Mouse (Mus musculus) layer of hippocampus, adult 8-10 months (tissue): ENCODE results near the gene Slc6a12. TPM values are rescaled to one million over a fixed set of nuclear protein-coding genes. Genes with fewer than 3 reads are reported as not detected.
"Not testable (repeated sequence)": the region's sequence is repeated elsewhere in the genome, so short reads cannot be mapped to it uniquely, and the experiment has no call there.

Experiments used
- DNase-seq, 2 experiments: peaks; one replicate each; pipeline ENCODE4 v3.0.0; 2022; ENCODE audit warnings: low spot score in 2 of 2
- total RNA-seq, 4 experiments: library from RNA; stranded (reverse); gene quantifications; 2 replicates each; pipeline ENCODE4 v1.2.4; 2022

Slc6a12 gene
- total RNA-seq, 4 experiments from 2014 or later, result 1.5 to 4.5 (median 2.6) TPM

- DNase-seq, result no peak
Measured at GRCm38 (mm10) chr6:121341650-121342049, 1.2 kb upstream of the Slc6a12 start.

- no peak for DNase-seq
Measured at GRCm38 (mm10) chr6:121343771-121344123, 871 bp downstream of the Slc6a12 start.

GRCm38 (mm10) chr6:121344329-121344728 lies 1.5 kb downstream of the Slc6a12 start:
- no peak for DNase-seq

GRCm38 (mm10) chr6:121346428-121346827 lies 3.6 kb downstream of the Slc6a12 start:
- no peak for DNase-seq

- DNase-seq, result no peak
Measured at GRCm38 (mm10) chr6:121352276-121352675, 9.4 kb downstream of the Slc6a12 start.

GRCm38 (mm10) chr6:121356041-121356440 lies 13.2 kb downstream of the Slc6a12 start:
- DNase-seq, result no peak

- DNase-seq, result no peak
Measured at GRCm38 (mm10) chr6:121357232-121357631, 14.4 kb downstream of the Slc6a12 start.

GRCm38 (mm10) chr6:121363061-121363460 lies 20.2 kb downstream of the Slc6a12 start:
- DNase-seq, result no peak

GRCm38 (mm10) chr6:121363956-121364355 lies 21.1 kb downstream of the Slc6a12 start:
- no peak for DNase-seq

- DNase-seq, result not testable (repeated sequence)
Measured at GRCm38 (mm10) chr6:121366537-121366936, 23.7 kb downstream of the Slc6a12 start.

GRCm38 (mm10) chr6:121367099-121367498 lies 24.2 kb downstream of the Slc6a12 start:
- DNase-seq, result no peak

- no peak for DNase-seq
Measured at GRCm38 (mm10) chr6:121371197-121371980, 28.5 kb downstream of the Slc6a12 start.

- no peak for DNase-seq
Measured at GRCm38 (mm10) chr6:121376159-121376558, 33.3 kb downstream of the Slc6a12 start.

GRCm38 (mm10) chr6:121378256-121378655 lies 35.4 kb downstream of the Slc6a12 start:
- DNase-seq, result no peak

GRCm38 (mm10) chr6:121380576-121380975 lies 37.7 kb downstream of the Slc6a12 start:
- no peak for DNase-seq

- no peak for DNase-seq
Measured at GRCm38 (mm10) chr6:121382071-121382470, 39.2 kb downstream of the Slc6a12 start.

GRCm38 (mm10) chr6:121385397-121385796 lies 42.5 kb downstream of the Slc6a12 start:
- DNase-seq, result no peak

GRCm38 (mm10) chr6:121392610-121393252 lies 49.9 kb downstream of the Slc6a12 start:
- no peak for DNase-seq

- DNase-seq, result no peak
Measured at GRCm38 (mm10) chr6:121401140-121401539, 58.3 kb downstream of the Slc6a12 start.

GRCm38 (mm10) chr6:121401826-121402660 lies 59.2 kb downstream of the Slc6a12 start:
- DNase-seq, result no peak

GRCm38 (mm10) chr6:121402661-121403244 lies 59.9 kb downstream of the Slc6a12 start:
- no peak for DNase-seq

GRCm38 (mm10) chr6:121405311-121405710 lies 62.4 kb downstream of the Slc6a12 start:
- DNase-seq, result no peak
